Mouse (Mus musculus) olfactory bulb, adult 2 months (tissue): ENCODE data around the gene Itprid2.

Source experiments
- CTCF ChIP-seq: fragments of 200-500 bp; IDR thresholded peaks from 2 replicates; pipeline ENCODE4 v1.5.1; 2012; ENCODE audit warnings: low read depth, mild to moderate bottlenecking, low read length, moderate library complexity; ENCODE audit not compliant: insufficient read depth
- POLR2A ChIP-seq: fragments of 200-500 bp; IDR thresholded peaks from 2 replicates; pipeline ENCODE4 v1.6.1; 2012; ENCODE audit warnings: mild to moderate bottlenecking, low read depth, low read length, moderate library complexity; ENCODE audit not compliant: insufficient read depth

DNA sequence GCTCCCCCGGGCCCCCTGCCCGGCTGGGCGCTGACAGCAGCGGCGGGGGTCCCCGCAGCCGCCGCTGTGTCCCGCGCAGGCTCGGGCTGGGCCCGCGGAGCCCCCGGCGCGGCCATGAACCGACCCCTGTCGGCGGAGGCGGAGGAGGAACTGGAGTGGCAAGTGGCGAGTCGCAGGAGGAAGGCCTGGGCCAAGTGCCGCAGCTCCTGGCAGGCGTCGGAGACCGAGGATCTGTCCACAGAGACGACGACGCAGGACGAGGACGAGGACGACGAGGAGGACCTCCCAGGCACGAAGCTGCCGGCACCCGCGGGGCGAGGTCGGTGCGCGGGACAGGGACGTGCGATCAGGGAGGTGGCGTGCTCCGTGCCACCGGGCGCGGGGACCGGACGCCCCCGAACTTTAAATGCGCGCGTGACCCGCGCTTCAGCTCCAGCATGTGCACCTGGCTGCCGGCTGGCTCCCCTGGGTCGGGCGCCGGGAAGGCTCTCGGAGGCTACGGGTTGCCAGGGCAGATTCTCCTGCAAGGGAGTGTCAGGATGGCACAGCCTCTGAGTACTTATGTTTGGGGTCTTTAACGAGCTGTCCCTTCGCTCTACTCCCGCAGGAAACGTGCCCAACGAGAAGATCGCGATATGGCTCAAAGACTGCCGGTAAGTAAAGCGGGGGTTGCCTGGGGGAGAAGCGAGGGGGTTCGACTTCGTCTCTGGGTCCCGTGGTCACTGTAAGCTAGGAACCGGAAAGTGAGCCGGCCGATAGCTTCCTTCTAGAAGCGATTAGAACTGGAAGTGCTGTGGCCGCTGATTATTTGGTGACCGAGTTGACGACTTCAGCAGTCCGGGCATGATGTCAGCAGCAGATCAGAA lies 507 bp downstream of the Itprid2 start:
- TF ChIP-seq CTCF (no peak), POLR2A (0 out of 2 replicates have a peak, but pooled peaks have one; percentile 24)
